Mouse (Mus musculus) cerebellum, adult 2 months (tissue): Measurements from ENCODE around the gene Hmgcr.

Experiments
- CTCF ChIP-seq: fragments of 200-500 bp; IDR thresholded peaks from 2 replicates; pipeline ENCODE4 v1.5.1; 2011; ENCODE audit warnings: low read depth, mild to moderate bottlenecking, control low read depth, low read length, moderate library complexity, borderline replicate concordance; ENCODE audit not compliant: insufficient read depth
- POLR2A ChIP-seq: fragments of 200-500 bp; IDR thresholded peaks from 2 replicates; pipeline ENCODE4 v1.6.1; 2011; ENCODE audit warnings: low read length, control low read depth, borderline replicate concordance; ENCODE audit not compliant: insufficient read depth

DNA sequence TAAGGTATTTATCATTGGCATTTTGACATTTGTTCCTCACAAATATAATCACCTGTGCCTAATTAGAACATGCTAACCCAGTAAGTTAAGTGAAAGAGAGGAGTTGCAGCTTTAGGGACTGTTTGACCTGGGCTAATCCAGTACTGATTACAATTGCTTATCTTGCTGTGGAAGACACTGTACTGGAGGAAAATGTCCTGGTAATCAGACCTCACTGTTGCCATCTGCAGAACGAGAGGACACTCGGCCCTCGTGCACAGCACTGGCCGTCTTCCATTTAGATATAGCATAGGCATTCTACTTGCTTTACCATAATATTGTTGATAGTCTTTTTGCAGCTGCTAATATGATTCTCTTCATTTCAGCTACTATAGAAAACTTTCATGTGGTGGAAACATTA is 40.3 kb downstream of the Hmgcr start:
- TF ChIP-seq POLR2A (no peak), CTCF (no peak)
